Mouse (Mus musculus) ES-E14 (cell line): Measurements from ENCODE around the gene Ubtf. TPM values are rescaled to one million over a fixed set of nuclear protein-coding genes. Genes with fewer than 3 reads are reported as not detected.
"Not testable (repeated sequence)": the region's sequence is repeated elsewhere in the genome, so short reads cannot be mapped to it uniquely, and the experiment has no call there.

Experiments
- DNase-seq: peaks from one replicate; pipeline ENCODE4 v3.0.0-alpha.2; 2013; ENCODE audit warnings: low read depth, low spot score
- H3K27ac ChIP-seq: 2 replicates; pipeline ENCODE4 v1.5.1; 2012; ENCODE audit warnings: low read depth, mild to moderate bottlenecking, low read length, moderate library complexity, mixed read lengths; ENCODE audit not compliant: poor library complexity, insufficient read depth, severe bottlenecking
- H3K36me3 ChIP-seq: 2 replicates; pipeline ENCODE4 v1.6.1; 2012; ENCODE audit warnings: mild to moderate bottlenecking, low read length, moderate library complexity, mixed read lengths; ENCODE audit not compliant: control insufficient read depth, poor library complexity, insufficient read depth, severe bottlenecking
- H3K4me1 ChIP-seq, 2 experiments: fragments of 150-350 bp in 1 of 2; sonication (generic) in 1 of 2; 2 replicates each; pipeline ENCODE4 v1.6.1; 2012; ENCODE audit warnings: low read length in 2 of 2, mild to moderate bottlenecking in 1 of 2, mixed read lengths in 1 of 2; ENCODE audit not compliant: control insufficient read depth in 2 of 2, insufficient read depth in 2 of 2, poor library complexity in 1 of 2
- H3K4me3 ChIP-seq, 2 experiments: fragments of 150-350 bp in 1 of 2; sonication (generic) in 1 of 2; 2 replicates each; pipeline ENCODE4 v1.5.1; 2012; ENCODE audit warnings: low read length in 2 of 2, low read depth in 1 of 2, mild to moderate bottlenecking in 1 of 2, mixed read lengths in 1 of 2; ENCODE audit not compliant: insufficient read depth in 1 of 2, poor library complexity in 1 of 2, severe bottlenecking in 1 of 2
- H3K9ac ChIP-seq: 2 replicates; pipeline ENCODE4 v1.6.1; 2012; ENCODE audit warnings: low read depth, mild to moderate bottlenecking, low read length, mixed read lengths; ENCODE audit not compliant: poor library complexity, insufficient read depth, severe bottlenecking
- H3K9me3 ChIP-seq: fragments of 150-350 bp; sonication (generic); 2 replicates; pipeline ENCODE4 v1.6.1; 2012; ENCODE audit warnings: low read depth, mild to moderate bottlenecking, low read length; ENCODE audit not compliant: control insufficient read depth, insufficient read depth
- CHD2 ChIP-seq: IDR thresholded peaks from 2 replicates; pipeline ENCODE4 v1.6.1; 2014; ENCODE audit warnings: mild to moderate bottlenecking, low read depth, low read length, inconsistent platforms
- HCFC1 ChIP-seq: IDR thresholded peaks from 2 replicates; pipeline ENCODE4 v1.6.1; 2012; ENCODE audit warnings: low read length, inconsistent platforms, borderline replicate concordance; ENCODE audit not compliant: insufficient read depth
- MAFK ChIP-seq: IDR thresholded peaks from 2 replicates; pipeline ENCODE4 v1.6.1; 2014; ENCODE audit warnings: mild to moderate bottlenecking, low read depth, low read length, inconsistent platforms; ENCODE audit not compliant: insufficient read depth
- ZC3H11A ChIP-seq: IDR thresholded peaks from 2 replicates; pipeline ENCODE4 v1.6.1; 2012; ENCODE audit warnings: low read depth, mild to moderate bottlenecking, inconsistent platforms, low read length, borderline replicate concordance
- ZNF384 ChIP-seq: IDR thresholded peaks from 2 replicates; pipeline ENCODE4 v1.6.1; 2012; ENCODE audit warnings: low read depth, low read length, inconsistent platforms
- in situ Hi-C, 2 experiments: fragments of 600-800 bp; cut with MboI; formaldehyde crosslinking; loops; one replicate each; pipeline ENCODE4 v1.15.1; 2025; ENCODE audit warnings: low sequenced_read_pairs in 2 of 2, inconsistent platforms in 1 of 2; ENCODE audit not compliant: unreplicated experiment in 2 of 2
- total RNA-seq: library from RNA; depleted of rRNA; stranded (reverse); fragments of 300-350 nt; gene quantifications from 2 replicates; pipeline ENCODE4 v1.2.3, GENCODE M21; 2012

The Ubtf gene
- total RNA-seq, 1 experiment = 138 TPM

DNA sequence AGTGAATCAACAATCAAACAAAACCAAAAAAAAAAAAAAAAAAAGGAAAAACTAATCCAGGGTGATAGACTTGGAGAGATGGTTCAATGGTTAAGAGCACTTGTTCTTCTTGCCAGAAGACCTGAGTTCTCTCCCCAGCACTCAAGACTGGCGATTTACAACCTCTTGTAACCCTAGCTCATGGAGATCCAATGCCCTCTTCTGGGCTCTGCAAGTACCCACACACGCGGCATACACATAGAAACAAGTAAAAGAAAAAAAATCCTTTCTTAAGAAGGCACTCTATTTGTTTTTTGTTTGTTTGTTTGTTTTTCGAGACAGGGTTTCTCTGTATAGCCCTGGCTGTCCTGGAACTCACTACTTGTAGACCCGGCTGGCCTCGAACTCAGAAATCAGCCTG is 35.6 kb downstream of the Ubtf start:
- H3K9me3 ChIP-seq = no peaks in the 10 kb centered on the region
- H3K4me1 ChIP-seq = peaks cover 2 to 3% of the 10 kb centered on the region in 2 experiments; a peak in 2 of 4 replicates
- peak overlapping the region; percentile 70; the same call in 1 of the 2 replicates for H3K27ac ChIP-seq
- H3K9ac ChIP-seq = no peak overlapping the region; the same call in 1 of the 2 replicates
- in situ Hi-C loops = no loop called here
- peak overlapping the region; percentile 17 to 55; a peak in 3 of 4 replicates for H3K4me3 ChIP-seq
- TF ChIP-seq CHD2 = no peak
- TF ChIP-seq HCFC1 = no peak
- no peak for TF ChIP-seq MAFK
- DNase-seq = no peak
- H3K36me3 ChIP-seq = peaks cover 10% of the 10 kb centered on the region

- in situ Hi-C loops = not testable (repeated sequence)
Observed at GRCm38 (mm10) chr11:102280267-102280666, 39.3 kb downstream of the Ubtf start.

DNA sequence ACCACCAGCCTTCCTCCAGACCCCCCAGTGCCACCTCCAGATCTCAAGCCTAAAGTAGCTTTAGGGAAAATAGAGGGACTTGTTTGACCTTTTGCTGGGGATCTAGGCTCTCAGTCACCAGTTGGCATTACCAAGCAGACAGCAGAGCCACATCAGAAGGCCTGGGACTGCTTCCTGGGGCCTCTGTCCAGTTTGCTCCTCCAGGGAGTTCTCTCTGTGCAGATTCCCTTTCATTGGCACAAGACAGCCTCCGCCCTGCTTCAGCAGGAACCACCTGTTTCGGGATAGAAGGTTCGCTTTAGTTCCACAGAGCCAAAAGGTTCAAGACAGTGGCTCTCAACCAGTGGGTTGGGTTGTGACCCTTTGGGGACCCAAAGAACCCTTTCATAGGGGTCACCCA is 39.9 kb downstream of the Ubtf start:
- no peaks in the 10 kb centered on the region for H3K36me3 ChIP-seq
- peaks cover 2 to 16% of the 10 kb centered on the region in 2 experiments; a peak in 3 of 4 replicates for H3K4me1 ChIP-seq
- no peak for TF ChIP-seq HCFC1
- no peak for TF ChIP-seq MAFK
- TF ChIP-seq ZNF384 = no peak
- TF ChIP-seq ZC3H11A = no peak
- TF ChIP-seq CHD2 = no peak
- no peak overlapping the region for H3K4me3 ChIP-seq
- in situ Hi-C loops = no loop called here
- H3K9me3 ChIP-seq = no peaks in the 10 kb centered on the region
- no peak overlapping the region for H3K9ac ChIP-seq
- H3K27ac ChIP-seq = no peak overlapping the region
- no peak for DNase-seq

More at GRCm38 (mm10) chr11:102280267-102280666, 39.3 kb downstream of the Ubtf start:
- not testable (repeated sequence) for H3K27ac ChIP-seq, H3K36me3 ChIP-seq, DNase-seq, H3K9ac ChIP-seq, H3K4me3 ChIP-seq, H3K9me3 ChIP-seq
- H3K4me1 ChIP-seq = peaks cover 2 to 16% of the 10 kb centered on the region in 2 experiments; a peak in 3 of 4 replicates

DNA sequence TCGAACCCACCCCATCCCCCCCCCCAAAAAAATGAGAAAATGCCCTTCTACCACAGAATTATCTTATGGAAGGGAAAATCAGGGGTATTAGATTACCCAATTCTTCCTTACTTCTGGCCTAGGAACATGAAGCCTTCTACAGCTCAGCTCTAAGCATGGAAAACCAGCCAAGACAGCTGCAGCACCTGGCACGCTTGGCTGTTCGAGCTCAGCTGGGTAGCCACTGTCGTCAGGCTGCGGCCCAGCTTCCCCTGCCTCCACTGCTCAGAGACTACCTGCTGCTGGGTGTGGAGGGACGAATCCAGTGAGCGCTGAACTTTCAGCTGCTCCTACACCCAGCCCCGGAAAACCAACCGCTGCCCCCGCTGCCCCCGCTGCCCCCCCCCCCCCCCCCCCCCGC is 41.8 kb downstream of the Ubtf start:
- Histone ChIP-seq H3K4me1 (peaks cover 2 to 16% of the 10 kb centered on the region in 2 experiments; a peak in 3 of 4 replicates), H3K36me3 (no peaks in the 10 kb centered on the region), H3K4me3 (no peak overlapping the region), H3K9me3 (no peaks in the 10 kb centered on the region), H3K27ac (no peak overlapping the region), H3K9ac (no peak overlapping the region)
- no peak for TF ChIP-seq MAFK
- TF ChIP-seq CHD2 = no peak
- TF ChIP-seq ZC3H11A = no peak
- no peak for TF ChIP-seq HCFC1
- no peak for TF ChIP-seq ZNF384
- in situ Hi-C loops = no loop called here
- DNase-seq = no peak

DNA sequence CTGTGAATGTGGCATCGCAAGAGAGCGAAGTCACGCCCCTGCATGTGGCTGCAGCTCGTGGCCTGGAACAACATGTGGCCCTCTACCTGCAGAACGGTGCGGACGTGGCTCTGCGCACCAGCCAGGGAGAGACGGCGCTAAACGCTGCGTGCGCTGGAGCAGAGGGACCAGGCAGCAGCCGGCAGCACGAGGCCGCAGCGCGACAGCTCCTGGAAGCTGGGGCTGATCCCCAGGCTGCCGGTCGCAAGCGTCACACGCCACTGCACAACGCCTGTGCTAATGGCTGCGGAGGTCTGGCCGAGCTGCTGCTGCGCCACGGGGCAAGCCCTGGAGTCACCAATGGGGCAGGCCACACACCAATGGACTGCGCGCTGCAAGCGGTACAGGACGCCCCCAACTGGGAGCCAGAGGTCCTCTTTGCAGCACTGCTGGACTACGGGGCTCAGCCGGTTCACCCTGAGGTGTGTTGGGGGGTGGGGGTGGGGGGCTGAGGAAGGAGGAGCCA is 43.1 kb downstream of the Ubtf start:
- H3K36me3 ChIP-seq = no peaks in the 10 kb centered on the region
- H3K4me3 ChIP-seq = peak overlapping the region; percentile 47 to 59; a peak in 3 of 4 replicates
- peak overlapping the region; percentile 37 for H3K9ac ChIP-seq
- peaks cover 3 to 18% of the 10 kb centered on the region in 2 experiments; a peak in 3 of 4 replicates for H3K4me1 ChIP-seq
- H3K27ac ChIP-seq = no peak overlapping the region
- no peak for TF ChIP-seq CHD2
- no peak for TF ChIP-seq MAFK
- no peak for TF ChIP-seq ZNF384
- TF ChIP-seq HCFC1 = no peak
- no peak for DNase-seq
- no peaks in the 10 kb centered on the region for H3K9me3 ChIP-seq
- in situ Hi-C loops = no loop called here
